ENCODE assay signal across 21 mouse cellular contexts in the genomic region with DNA sequence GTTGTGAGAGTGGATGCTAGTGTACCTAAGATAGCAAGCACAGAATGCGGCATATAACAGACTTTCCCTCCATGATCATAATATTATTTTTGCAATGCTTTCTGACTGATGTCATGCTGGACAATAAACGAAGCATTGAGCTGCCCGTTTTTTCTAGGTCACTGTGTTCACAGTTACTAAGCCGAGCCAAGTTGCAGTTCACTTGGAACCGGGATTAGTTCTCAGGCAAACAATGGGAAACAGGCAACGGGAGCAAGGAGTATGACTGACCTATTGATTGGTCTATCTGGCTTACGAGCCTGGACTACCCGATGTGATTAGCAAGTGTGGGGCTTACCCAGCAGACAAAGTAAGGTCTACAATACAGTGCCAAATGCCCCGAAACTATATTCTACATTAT. TPM values are rescaled to one million over a fixed set of nuclear protein-coding genes. Genes with fewer than 3 reads are reported as not detected.
DNase-seq lines count a peak whose midpoint lies in the region; ATAC-seq lines count a peak whose summit lies in the region.
"Had no signal": no experiment of that assay in that cellular context is flagged by ENCODE, and none has a peak within 500 bp of the region (broad histone marks: within the 10 kb centered on the region; RNA-seq: fewer than 3 reads in every experiment).

No protein-coding gene starts in this region.

- no peaks in the 10 kb centered on the region for H3K27me3 ChIP-seq in midbrain, embryonic 10.5 days (ENCODE audit: low read depth, poor library complexity, severe bottlenecking)
- H3K27me3 ChIP-seq in midbrain, embryonic 15.5 days (replicated peaks) = no peaks in the 10 kb centered on the region
- H3K27me3 ChIP-seq: forebrain, embryonic 13.5 days; heart, embryonic 13.5 days; hindbrain, embryonic 12.5 days; limb, embryonic 15.5 days; megakaryocyte, embryonic 14.5 days had no signal

- H3K9me3 ChIP-seq in midbrain, embryonic 10.5 days (replicated peaks) = no peaks in the 10 kb centered on the region
- H3K9me3 ChIP-seq in midbrain, embryonic 15.5 days = no peaks in the 10 kb centered on the region
- H3K9me3 ChIP-seq: forebrain, embryonic 13.5 days; heart, embryonic 13.5 days; hindbrain, embryonic 12.5 days; limb, embryonic 15.5 days; megakaryocyte, embryonic 14.5 days had no signal

- no peak for ATAC-seq in midbrain, embryonic 15.5 days (replicated peaks)
- ATAC-seq: activated CD4-positive, CD25-positive, alpha-beta regulatory T cell, adult 4 months; CD4-positive, CD25-positive, alpha-beta regulatory T cell, adult 4 months; inflammation-experienced regulatory T-cells, adult 6 months; liver, postnatal 0 days had no signal

- H3K36me3 ChIP-seq in midbrain, embryonic 10.5 days = no peaks in the 10 kb centered on the region
- H3K36me3 ChIP-seq in midbrain, embryonic 15.5 days (replicated peaks) = no peaks in the 10 kb centered on the region
- H3K36me3 ChIP-seq: heart, embryonic 13.5 days; hindbrain, embryonic 12.5 days; limb, embryonic 15.5 days had no signal

- no peak overlapping the region for H3K4me2 ChIP-seq in midbrain, embryonic 15.5 days
- H3K4me2 ChIP-seq: forebrain, embryonic 13.5 days; heart, embryonic 13.5 days; hindbrain, embryonic 12.5 days; limb, embryonic 15.5 days had no signal

- peaks cover 17% of the 10 kb centered on the region for H3K4me1 ChIP-seq in midbrain, embryonic 10.5 days
- H3K4me1 ChIP-seq in midbrain, embryonic 15.5 days = no peaks in the 10 kb centered on the region
- H3K4me1 ChIP-seq: heart, embryonic 13.5 days; megakaryocyte, embryonic 14.5 days had no signal

- 44% methylated on average over 9 of the region's 9 CpGs for WGBS in midbrain, embryonic 10.5 days
- WGBS in midbrain, embryonic 15.5 days = 29% methylated on average over 9 of the region's 9 CpGs

- peak overlapping the region; percentile 38; the same call in 1 of the 2 replicates for H3K27ac ChIP-seq in midbrain, embryonic 10.5 days (replicated peaks)
- no peak overlapping the region for H3K27ac ChIP-seq in midbrain, embryonic 15.5 days
- H3K27ac ChIP-seq: forebrain, embryonic 13.5 days; heart, embryonic 13.5 days; hindbrain, embryonic 12.5 days; limb, embryonic 15.5 days had no signal

- H3K9ac ChIP-seq in midbrain, embryonic 15.5 days = no peak overlapping the region
- H3K9ac ChIP-seq: forebrain, embryonic 13.5 days; heart, embryonic 13.5 days; hindbrain, embryonic 12.5 days; limb, embryonic 15.5 days; liver, postnatal 0 days had no signal

- no peak overlapping the region for H3K4me3 ChIP-seq in midbrain, embryonic 10.5 days
- no peak overlapping the region for H3K4me3 ChIP-seq in midbrain, embryonic 15.5 days
- H3K4me3 ChIP-seq: forebrain, embryonic 13.5 days; heart, embryonic 13.5 days; hindbrain, embryonic 12.5 days; limb, embryonic 15.5 days; megakaryocyte, embryonic 14.5 days had no signal

- DNase-seq in adrenal gland, postnatal 10 days = peak; percentile 10
- DNase-seq in adrenal gland, adult 2 months = no peak
- DNase-seq in heart, adult 18-20 months = peak; percentile 47 to 63
- DNase-seq in heart, postnatal 4 days = no peak
- DNase-seq in midbrain, embryonic 10.5 days (ENCODE audit: low spot score) = peak; percentile 32
- peak; percentile 36 for DNase-seq in skeletal muscle tissue, adult 2 months (ENCODE audit: low read depth, low spot score)
- no peak for DNase-seq in thymus, postnatal 10 days (ENCODE audit: low spot score in 2 of 2)
- DNase-seq: kidney, adult 9 months; kidney, postnatal 25 days; liver, postnatal 0 days; lung, postnatal 14 days; thymus, postnatal 4 days had no signal

RNA-seq across cellular contexts. Expression of gene Klf4, which starts 35.7 kb away (rescaled TPM):
- total RNA-seq in adrenal gland, postnatal 10 days (2021) = 10 to 100 TPM; 15.3 to 46.4 TPM
- 10 to 100 TPM; 15.4 to 19.3 TPM for total RNA-seq in adrenal gland, adult 2 months (2021)
- polyA plus RNA-seq in adrenal gland, adult 2 months (2012; rRNA removed) = 20.0 and 28.0 TPM in 2 replicates
- 10 to 100 TPM; 40.8 to 43.4 TPM for total RNA-seq in heart, adult 18-20 months (2021)
- total RNA-seq in heart, postnatal 4 days (2021) = 10 to 100 TPM; 44.3 to 44.9 TPM
- 1.00 and 1.2 TPM in 2 replicates for polyA plus RNA-seq in midbrain, embryonic 10.5 days (2016; fragmentation: Nextera tagmentation; extraction: Ambion mirVana)
- polyA plus RNA-seq in midbrain, embryonic 15.5 days (2015; fragmentation: Nextera tagmentation; extraction: Ambion mirVana) = 2.6 and 3.0 TPM in 2 replicates

Comparison
In these comparisons a context has a peak if more than half of its experiments do, and no peak if none do; other contexts are left out.
1. DNase-seq: peak in adrenal gland, postnatal 10 days (single experiment), heart, adult 18-20 months (2 of 2), midbrain, embryonic 10.5 days (single experiment) and skeletal muscle tissue, adult 2 months (single experiment); none in adrenal gland, adult 2 months (single experiment), heart, postnatal 4 days (single experiment) and thymus, postnatal 10 days (0 of 2).